Mouse (Mus musculus) CH12.LX (cell line): Measurements from ENCODE around the gene Sh3bp5l.

Experiments used
- CHD2 ChIP-seq: IDR thresholded peaks from 2 replicates; pipeline ENCODE4 v1.6.1; 2011; ENCODE audit warnings: low read length, improper control_type of control experiment
- JUND ChIP-seq: conservative IDR thresholded peaks from 2 replicates; pipeline ENCODE4 v1.6.1; 2011; ENCODE audit warnings: low read depth, low read length, improper control_type of control experiment
- MAX ChIP-seq: IDR thresholded peaks from 2 replicates; pipeline ENCODE4 v1.6.1; 2011; ENCODE audit warnings: low read length, improper control_type of control experiment
- MEF2A ChIP-seq: IDR thresholded peaks from 2 replicates; pipeline ENCODE4 v1.6.1; 2014; ENCODE audit warnings: low read depth, mild to moderate bottlenecking, inconsistent platforms, low read length, improper control_type of control experiment, borderline replicate concordance
- POLR2AphosphoS2 ChIP-seq: IDR thresholded peaks from 2 replicates; pipeline ENCODE4 v1.6.1; 2011; ENCODE audit warnings: low read depth, low read length, improper control_type of control experiment
- SMC3 ChIP-seq: IDR thresholded peaks from 2 replicates; pipeline ENCODE4 v1.6.1; 2011; ENCODE audit warnings: low read depth, low read length, improper control_type of control experiment
- USF1 ChIP-seq: IDR thresholded peaks from 2 replicates; pipeline ENCODE4 v1.6.1; 2014; ENCODE audit warnings: low read depth, mild to moderate bottlenecking, inconsistent platforms, low read length, improper control_type of control experiment
- ZKSCAN1 ChIP-seq: IDR thresholded peaks from 2 replicates; pipeline ENCODE4 v1.6.1; 2012; ENCODE audit warnings: low read depth, inconsistent platforms, low read length, improper control_type of control experiment, borderline replicate concordance

GRCm38 (mm10) chr11:58379516-58379915 lies 49.0 kb downstream of the Sh3bp5l start:
- TF ChIP-seq USF1 (no peak), MEF2A (no peak), JUND (no peak), CHD2 (no peak), SMC3 (no peak), ZKSCAN1 (no peak), POLR2AphosphoS2 (no peak), MAX (no peak)
